Mouse (Mus musculus) E14TG2a.4 (cell line): Measurements from ENCODE around the gene Clpsl2.

Source experiments
- H3K27me3 ChIP-seq: 2 replicates; pipeline ENCODE4 v1.6.1; 2014; ENCODE audit warnings: low read length, control low read depth; ENCODE audit not compliant: insufficient read depth
- H3K36me3 ChIP-seq: 2 replicates; pipeline ENCODE4 v1.6.1; 2014; ENCODE audit warnings: low read length, control low read depth; ENCODE audit not compliant: insufficient read depth
- H3K4me1 ChIP-seq: replicated peaks from 2 replicates; pipeline ENCODE4 v1.6.1; 2014; ENCODE audit warnings: low read depth, low read length, control low read depth
- H3K4me3 ChIP-seq: replicated peaks from 2 replicates; pipeline ENCODE4 v1.5.1; 2014; ENCODE audit warnings: mild to moderate bottlenecking, low read length
- H3K9me3 ChIP-seq: 2 replicates; pipeline ENCODE4 v1.6.1; 2014; ENCODE audit warnings: low read length, control low read depth
- CTCF ChIP-seq: conservative IDR thresholded peaks from 2 replicates; pipeline ENCODE4 v1.5.1; 2014; ENCODE audit warnings: low read length
- NANOG ChIP-seq: IDR thresholded peaks from 2 replicates; pipeline ENCODE4 v1.6.1; 2014; ENCODE audit warnings: borderline replicate concordance, low read length, mixed read lengths
- POU5F1 ChIP-seq: IDR thresholded peaks from 2 replicates; pipeline ENCODE4 v1.6.1; 2014; ENCODE audit warnings: low read length, borderline replicate concordance

The Clpsl2 gene

DNA sequence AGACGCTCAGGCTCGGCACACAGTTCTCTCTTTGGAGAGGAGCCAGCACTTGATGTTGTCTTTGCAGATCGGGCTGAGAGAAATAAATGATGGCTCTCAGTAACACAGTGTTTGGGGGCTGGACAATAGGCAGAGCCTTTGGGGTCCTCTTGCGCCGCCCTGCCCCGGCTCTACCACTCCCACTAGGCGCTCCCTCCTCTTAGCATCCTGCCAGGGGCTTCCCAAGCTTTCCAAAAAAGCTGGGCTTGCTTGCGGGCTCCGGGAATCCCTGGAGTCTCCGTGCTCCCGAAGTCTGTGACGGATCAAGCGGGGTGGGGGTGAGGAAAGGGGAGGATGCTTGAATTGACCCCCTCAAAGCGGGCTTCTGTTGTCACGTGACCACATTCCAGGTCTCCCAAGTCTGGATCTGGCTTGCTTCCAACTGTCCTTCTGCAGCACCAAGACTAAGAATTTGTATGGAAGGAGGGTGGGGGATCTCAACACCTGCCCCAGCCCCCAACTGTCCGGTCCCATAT is 31.7 kb upstream of the Clpsl2 start, which contains the start of gene Fkbp5:
Gene Fkbp5, minus strand, starts transcription at position 87 of the 515 bp plus-strand sequence.
- TF ChIP-seq CTCF (no peak), POU5F1 (no peak), NANOG (no peak)
- H3K4me1 ChIP-seq, result peaks cover 68% of the 10 kb centered on the region
- peaks cover 6% of the 10 kb centered on the region for H3K9me3 ChIP-seq
- H3K36me3 ChIP-seq, result 0 out of 2 replicates have a peak, but pooled peaks cover 3% of the 10 kb centered on the region
- peak within 1 kb of the TSS; percentile 82 for H3K4me3 ChIP-seq
- peaks cover 36% of the 10 kb centered on the region for H3K27me3 ChIP-seq

GRCm38 (mm10) chr17:28517956-28518614 is 31.1 kb upstream of the Clpsl2 start:
- Histone ChIP-seq H3K4me3 (peak overlapping the region; percentile 82), H3K27me3 (peaks cover 31% of the 10 kb centered on the region), H3K4me1 (peaks cover 63% of the 10 kb centered on the region), H3K36me3 (no peaks in the 10 kb centered on the region), H3K9me3 (peaks cover 6% of the 10 kb centered on the region)
- TF ChIP-seq POU5F1 (no peak), NANOG (no peak), CTCF (no peak)

GRCm38 (mm10) chr17:28518615-28519071 is 30.6 kb upstream of the Clpsl2 start:
- Histone ChIP-seq H3K27me3 (peaks cover 31% of the 10 kb centered on the region), H3K9me3 (peaks cover 6% of the 10 kb centered on the region), H3K4me1 (peaks cover 61% of the 10 kb centered on the region), H3K36me3 (no peaks in the 10 kb centered on the region), H3K4me3 (peak overlapping the region; percentile 82)
- TF ChIP-seq NANOG, result no peak
- TF ChIP-seq CTCF, result no peak
- TF ChIP-seq POU5F1, result no peak

- H3K27me3 ChIP-seq, result peaks cover 26% of the 10 kb centered on the region
- no peak overlapping the region for H3K4me3 ChIP-seq
- H3K9me3 ChIP-seq, result peaks cover 6% of the 10 kb centered on the region
- TF ChIP-seq NANOG (no peak), CTCF (peak; percentile 42), POU5F1 (no peak)
- H3K4me1 ChIP-seq, result peaks cover 61% of the 10 kb centered on the region
- peaks cover 7% of the 10 kb centered on the region for H3K36me3 ChIP-seq
These were observed 29.4 kb upstream of the Clpsl2 start for GRCm38 (mm10) chr17:28519827-28520226.

- TF ChIP-seq CTCF (no peak), NANOG (no peak), POU5F1 (no peak)
These were observed 28.6 kb upstream of the Clpsl2 start for GRCm38 (mm10) chr17:28520561-28520960.

DNA sequence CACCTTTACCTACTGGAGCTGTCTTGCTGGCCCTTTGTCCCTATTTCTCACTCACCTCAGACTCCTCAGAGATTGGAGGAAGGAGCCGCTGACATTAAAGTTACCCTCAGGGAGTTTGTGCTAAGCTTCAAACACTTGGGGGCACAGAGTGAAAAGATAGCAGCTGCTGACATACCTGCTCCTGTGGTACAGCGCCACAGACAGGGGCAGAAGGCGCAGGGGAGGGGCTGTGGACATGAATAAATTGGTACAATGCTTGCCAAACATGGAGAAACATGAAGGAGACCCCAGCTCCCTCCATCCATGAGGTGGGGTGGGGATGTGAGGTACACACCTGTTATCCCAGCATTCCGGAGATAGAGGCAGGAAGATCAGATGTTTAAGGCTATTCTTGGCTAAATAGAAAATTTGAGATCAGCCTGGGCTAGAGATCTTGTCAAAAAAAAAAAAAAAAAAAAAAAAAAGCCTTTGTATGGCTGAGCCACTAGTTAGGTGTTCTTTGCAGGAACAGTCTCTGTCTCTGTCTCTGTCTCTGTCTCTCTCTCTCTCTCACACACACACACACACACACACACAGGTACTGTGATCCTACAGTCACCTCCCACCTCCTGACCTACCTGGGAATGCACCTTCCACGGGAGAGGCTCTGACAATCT is 28.0 kb upstream of the Clpsl2 start:
- TF ChIP-seq CTCF (no peak), POU5F1 (no peak)
- Histone ChIP-seq H3K4me3 (no peak overlapping the region), H3K9me3 (peaks cover 6% of the 10 kb centered on the region), H3K4me1 (peaks cover 58% of the 10 kb centered on the region), H3K27me3 (peaks cover 20% of the 10 kb centered on the region), H3K36me3 (peaks cover 13% of the 10 kb centered on the region)

More at GRCm38 (mm10) chr17:28520561-28520960, 28.6 kb upstream of the Clpsl2 start:
- Histone ChIP-seq H3K4me1 (peaks cover 62% of the 10 kb centered on the region), H3K36me3 (peaks cover 11% of the 10 kb centered on the region), H3K9me3 (peaks cover 6% of the 10 kb centered on the region), H3K27me3 (peaks cover 24% of the 10 kb centered on the region), H3K4me3 (no peak overlapping the region)

DNA sequence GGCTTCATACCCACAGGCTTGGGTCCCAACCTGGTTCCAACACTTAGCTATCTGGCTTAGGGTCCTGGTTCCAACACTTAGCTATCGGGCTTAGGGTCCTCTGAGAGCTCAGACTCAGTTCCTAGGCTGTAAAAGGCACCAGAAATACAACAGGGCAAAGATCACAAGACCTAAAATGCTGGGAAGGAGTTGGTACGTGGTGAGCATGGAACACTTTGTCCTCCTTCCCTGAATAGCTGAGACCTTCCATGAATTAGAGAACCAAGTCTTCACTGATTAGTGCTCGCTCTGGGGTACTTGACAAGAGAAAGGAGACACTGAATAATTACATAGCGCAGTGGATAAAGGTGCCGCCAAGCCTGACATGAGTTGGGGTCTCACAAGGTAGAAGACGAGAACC is 27.3 kb upstream of the Clpsl2 start:
- Histone ChIP-seq H3K27me3 (peaks cover 17% of the 10 kb centered on the region), H3K9me3 (peaks cover 6% of the 10 kb centered on the region), H3K4me3 (peak overlapping the region; percentile 93; the same call in 1 of the 2 replicates), H3K36me3 (peaks cover 13% of the 10 kb centered on the region), H3K4me1 (peaks cover 52% of the 10 kb centered on the region)
- TF ChIP-seq POU5F1, result no peak
- TF ChIP-seq CTCF, result no peak
- TF ChIP-seq NANOG, result no peak

DNA sequence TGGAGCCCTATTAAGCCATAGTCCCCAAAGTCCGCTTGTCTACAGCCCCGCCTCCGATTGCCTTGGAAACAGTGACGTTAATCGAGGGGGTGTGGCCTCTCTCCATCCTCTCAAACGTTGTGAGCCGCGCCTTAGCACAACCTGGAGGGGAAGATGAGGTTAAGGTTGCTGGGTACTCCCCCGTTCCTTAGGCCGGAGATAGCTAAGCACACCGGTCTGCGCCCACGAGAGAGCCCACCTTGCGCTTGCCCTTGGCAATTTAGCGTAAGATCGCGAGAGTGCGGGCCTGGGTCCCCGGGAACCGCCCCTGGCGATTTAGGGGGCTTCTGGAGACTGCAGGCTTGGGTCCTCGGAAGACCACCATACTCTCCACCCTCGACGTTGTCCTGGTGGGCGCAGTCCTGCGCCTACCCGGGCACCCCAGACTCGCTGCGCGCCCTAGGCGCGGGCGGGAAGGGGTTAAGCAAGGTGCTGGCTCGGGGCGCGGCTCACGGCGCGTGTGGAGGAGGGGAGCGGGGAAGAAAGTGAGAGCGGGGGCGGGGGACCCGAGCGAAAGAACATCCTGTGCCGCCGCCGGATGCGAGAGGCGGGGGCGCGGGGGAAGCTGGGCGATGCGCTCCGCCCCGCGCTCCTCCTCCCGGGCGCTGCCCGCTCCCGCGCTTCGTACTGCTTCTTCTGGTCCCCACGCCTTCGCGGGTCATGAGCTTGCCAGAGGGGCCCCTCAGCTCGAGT is 26.4 kb upstream of the Clpsl2 start:
- TF ChIP-seq NANOG (no peak), POU5F1 (no peak), CTCF (no peak)
- Histone ChIP-seq H3K4me1 (peaks cover 52% of the 10 kb centered on the region), H3K36me3 (peaks cover 13% of the 10 kb centered on the region), H3K4me3 (peak overlapping the region; percentile 93), H3K9me3 (peaks cover 6% of the 10 kb centered on the region), H3K27me3 (peaks cover 16% of the 10 kb centered on the region)
